Mouse (Mus musculus): Measurements from ENCODE around the gene Slc4a7.
"Not testable (repeated sequence)": the region's sequence is repeated elsewhere in the genome, so short reads cannot be mapped to it uniquely, and the experiment has no call there.

The Slc4a7 gene

GRCm38 (mm10) chr14:14789840-14790470, 87.9 kb downstream of the Slc4a7 start:
- intact Hi-C loops (cut with DNase I) = no loop called here

GRCm38 (mm10) chr14:14799861-14800260, 97.8 kb downstream of the Slc4a7 start:
- intact Hi-C loops (cut with DNase I) = no loop called here

GRCm38 (mm10) chr14:14800332-14800731, 98.3 kb downstream of the Slc4a7 start:
- intact Hi-C loops (cut with DNase I) = no loop called here

GRCm38 (mm10) chr14:14800810-14801209, 98.7 kb downstream of the Slc4a7 start:
- intact Hi-C loops (cut with DNase I) = no loop called here

- intact Hi-C loops (cut with DNase I) = not testable (repeated sequence)
Measured at GRCm38 (mm10) chr14:14803115-14803514, 101.0 kb downstream of the Slc4a7 start, which contains the start of gene Nek10. TSS of gene Nek10 (plus strand) at chr14:14803415.

- intact Hi-C loops (cut with DNase I) = no loop called here
Measured at GRCm38 (mm10) chr14:14803921-14804517, 101.9 kb downstream of the Slc4a7 start.

GRCm38 (mm10) chr14:14804518-14805212, 102.6 kb downstream of the Slc4a7 start:
- intact Hi-C loops (cut with DNase I) = no loop called here

GRCm38 (mm10) chr14:14832520-14833240, 130.6 kb downstream of the Slc4a7 start:
- intact Hi-C loops (cut with DNase I) = no loop called here

GRCm38 (mm10) chr14:14833498-14833897, 131.4 kb downstream of the Slc4a7 start:
- intact Hi-C loops (cut with DNase I) = no loop called here

- intact Hi-C loops (cut with DNase I) = no loop called here
Measured at GRCm38 (mm10) chr14:14834266-14834665, 132.2 kb downstream of the Slc4a7 start.

- intact Hi-C loops (cut with DNase I) = no loop called here
Measured at GRCm38 (mm10) chr14:14837627-14838026, 135.5 kb downstream of the Slc4a7 start.

GRCm38 (mm10) chr14:14838109-14838508, 136.0 kb downstream of the Slc4a7 start:
- intact Hi-C loops (cut with DNase I) = no loop called here

- intact Hi-C loops (cut with DNase I) = no loop called here
Measured at GRCm38 (mm10) chr14:14842734-14843530, 140.9 kb downstream of the Slc4a7 start.
